In genomic region chr3:6504136-6504535, GRCm38 (mm10) we compare ENCODE assay signal across 22 mouse cellular contexts.
"Had no signal": no experiment of that assay in that cellular context is flagged by ENCODE, and none has a peak within 500 bp of the region (broad histone marks: within the 10 kb centered on the region; RNA-seq: fewer than 3 reads in every experiment).

No protein-coding gene starts in this region.

- H3K4me2 ChIP-seq: intestine, embryonic 15.5 days; limb, embryonic 13.5 days; liver, embryonic 12.5 days; liver, embryonic 15.5 days; lung, embryonic 15.5 days; midbrain, embryonic 13.5 days; neural tube, embryonic 13.5 days; stomach, embryonic 15.5 days had no signal

- H3K9ac ChIP-seq: intestine, embryonic 15.5 days; limb, embryonic 13.5 days; liver, embryonic 12.5 days; liver, embryonic 15.5 days; lung, embryonic 15.5 days; midbrain, embryonic 13.5 days; neural tube, embryonic 13.5 days; stomach, embryonic 15.5 days had no signal

- H3K27ac ChIP-seq: intestine, embryonic 15.5 days; kidney, postnatal 0 days; limb, embryonic 10.5 days; limb, embryonic 13.5 days; liver, embryonic 12.5 days; liver, embryonic 15.5 days; lung, embryonic 15.5 days; midbrain, embryonic 10.5 days; midbrain, embryonic 13.5 days; neural tube, embryonic 13.5 days; stomach, embryonic 15.5 days had no signal

- H3K4me1 ChIP-seq: intestine, embryonic 15.5 days; limb, embryonic 10.5 days; limb, embryonic 13.5 days; liver, embryonic 12.5 days; liver, embryonic 15.5 days; lung, embryonic 15.5 days; megakaryocyte, embryonic 14.5 days; midbrain, embryonic 10.5 days; midbrain, embryonic 13.5 days; neural tube, embryonic 13.5 days; stomach, embryonic 15.5 days had no signal

- DNase-seq: liver; lung, adult 18-20 months; lung, postnatal 10 days; lung, postnatal 36 days; retina, postnatal 1 day; right cerebral cortex, postnatal 25 days; spleen, adult 18-20 months; thymus, postnatal 25 days had no signal

- H3K9me3 ChIP-seq: intestine, embryonic 15.5 days; limb, embryonic 10.5 days; limb, embryonic 13.5 days; liver, embryonic 12.5 days; liver, embryonic 15.5 days; lung, embryonic 15.5 days; megakaryocyte, embryonic 14.5 days; midbrain, embryonic 10.5 days; midbrain, embryonic 13.5 days; neural tube, embryonic 13.5 days; stomach, embryonic 15.5 days had no signal

- H3K4me3 ChIP-seq: intestine, embryonic 15.5 days; limb, embryonic 10.5 days; limb, embryonic 13.5 days; liver, embryonic 12.5 days; liver, embryonic 15.5 days; lung, embryonic 15.5 days; megakaryocyte, embryonic 14.5 days; midbrain, embryonic 10.5 days; midbrain, embryonic 13.5 days; myocyte; neural tube, embryonic 13.5 days; stomach, embryonic 15.5 days had no signal

- H3K27me3 ChIP-seq: intestine, embryonic 15.5 days; limb, embryonic 13.5 days; liver, embryonic 12.5 days; liver, embryonic 15.5 days; lung, embryonic 15.5 days; megakaryocyte, embryonic 14.5 days; midbrain, embryonic 13.5 days; neural tube, embryonic 13.5 days; stomach, embryonic 15.5 days had no signal

- H3K36me3 ChIP-seq: intestine, embryonic 15.5 days; limb, embryonic 10.5 days; limb, embryonic 13.5 days; liver, embryonic 12.5 days; liver, embryonic 15.5 days; lung, embryonic 15.5 days; midbrain, embryonic 10.5 days; midbrain, embryonic 13.5 days; neural tube, embryonic 13.5 days; stomach, embryonic 15.5 days had no signal

- ATAC-seq: intestine, embryonic 15.5 days; liver, embryonic 12.5 days; midbrain, embryonic 13.5 days; midbrain, embryonic 16.5 days had no signal
